Mouse (Mus musculus) adrenal gland, adult 8-10 months (tissue): ENCODE measurements around the gene Slc17a9. TPM values are rescaled to one million over a fixed set of nuclear protein-coding genes. Genes with fewer than 3 reads are reported as not detected.
"Not testable (repeated sequence)": the region's sequence is repeated elsewhere in the genome, so short reads cannot be mapped to it uniquely, and the experiment has no call there.

Source experiments
- DNase-seq: peaks from one replicate; pipeline ENCODE4 v3.0.0; 2022
- total RNA-seq, 4 experiments: library from RNA; stranded (reverse); gene quantifications; 2 replicates each; pipeline ENCODE4 v1.2.4; 2022

Gene Slc17a9
- total RNA-seq, 4 experiments from 2014 or later = 0.81 to 2.3 (median 1.1) TPM

DNA sequence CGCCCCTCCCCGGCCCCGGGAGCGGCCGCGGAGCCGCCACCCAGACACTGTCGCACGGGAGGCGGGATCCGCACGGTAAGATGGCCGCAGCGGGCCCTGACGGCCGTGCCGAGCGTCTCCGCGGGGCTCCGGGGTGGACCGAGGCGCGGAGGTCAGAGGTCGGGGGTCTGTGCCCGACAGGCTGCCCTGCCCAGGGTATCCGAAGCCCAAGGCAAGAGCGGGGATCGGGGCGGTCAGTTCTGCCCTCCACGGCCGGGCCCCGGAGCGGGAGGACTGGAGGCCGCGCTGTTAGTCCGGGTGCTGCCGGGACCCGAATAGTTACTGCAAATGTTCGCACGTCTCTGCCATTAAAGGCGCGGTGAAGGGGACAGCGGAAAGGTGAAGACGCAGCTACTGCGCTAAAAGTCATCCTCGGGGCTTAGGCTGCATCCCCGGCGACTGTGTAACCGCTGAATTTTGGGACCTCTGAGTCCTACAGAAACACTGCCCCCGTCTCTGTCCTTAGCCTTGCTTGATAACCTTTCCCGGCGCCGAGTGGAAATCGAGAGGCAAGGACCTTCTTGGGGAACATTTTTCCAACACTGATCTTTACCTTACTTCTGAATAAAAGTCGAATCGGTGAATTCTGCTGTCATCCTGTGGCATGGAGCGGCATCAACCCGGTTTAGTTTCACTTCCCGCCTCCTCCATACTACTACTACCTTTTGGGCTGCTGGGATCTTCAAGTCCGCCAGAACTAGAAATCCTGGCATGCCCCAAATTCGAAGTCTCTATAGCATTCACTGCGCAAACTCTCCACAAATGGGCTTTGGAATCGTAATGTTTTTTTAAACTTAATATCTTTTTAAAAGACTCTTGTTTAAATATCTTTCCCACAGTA is 14.5 kb upstream of the Slc17a9 start:
- DNase-seq = no peak

DNA sequence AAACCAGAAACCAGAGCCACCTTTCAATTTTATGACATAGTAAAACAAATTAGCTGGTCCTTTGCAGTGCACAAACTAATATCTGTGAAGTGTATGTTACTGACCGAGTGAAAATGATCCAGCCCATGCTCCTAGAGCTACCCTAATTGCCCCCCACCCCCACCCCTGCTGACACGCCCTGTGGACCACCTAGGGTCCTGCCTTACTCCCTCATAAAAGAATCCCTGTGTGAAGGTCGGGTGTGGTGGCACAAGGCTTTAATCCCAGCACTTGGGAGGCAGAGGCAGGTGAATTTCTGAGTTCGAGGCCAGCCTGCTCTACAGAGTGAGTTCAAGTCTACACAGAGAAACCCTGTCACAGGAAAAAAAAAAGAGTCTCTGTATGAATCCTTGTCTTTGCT is 13.5 kb upstream of the Slc17a9 start:
- no peak for DNase-seq

GRCm38 (mm10) chr2:180712037-180712689 is 12.9 kb upstream of the Slc17a9 start:
- DNase-seq = no peak

DNA sequence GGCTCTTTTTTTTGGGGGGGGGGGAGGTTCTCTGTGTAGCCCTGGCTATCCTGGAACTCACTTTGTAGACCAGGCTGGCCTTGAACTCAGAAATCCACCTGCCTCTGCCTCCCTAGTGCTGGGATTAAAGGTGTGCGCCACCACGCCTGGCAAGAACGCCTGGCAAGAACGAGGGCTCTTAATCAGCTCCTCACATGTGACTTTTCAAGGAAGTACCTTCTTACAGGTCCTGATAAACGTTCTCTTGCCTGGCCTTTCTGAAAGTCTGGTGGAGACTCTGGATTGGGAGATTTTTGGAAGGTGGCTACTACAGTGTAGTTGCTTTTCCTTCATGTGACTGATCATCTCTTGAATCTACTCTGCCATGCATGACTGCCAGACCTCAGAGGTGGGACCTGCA is 2.3 kb upstream of the Slc17a9 start:
- DNase-seq = not testable (repeated sequence)

- no peak for DNase-seq
These were observed 1.2 kb upstream of the Slc17a9 start for GRCm38 (mm10) chr2:180723865-180724264.

- DNase-seq = no peak
These were observed 333 bp downstream of the Slc17a9 start for GRCm38 (mm10) chr2:180725414-180725778.

- DNase-seq = no peak
These were observed 980 bp downstream of the Slc17a9 start for GRCm38 (mm10) chr2:180725856-180726629.

DNA sequence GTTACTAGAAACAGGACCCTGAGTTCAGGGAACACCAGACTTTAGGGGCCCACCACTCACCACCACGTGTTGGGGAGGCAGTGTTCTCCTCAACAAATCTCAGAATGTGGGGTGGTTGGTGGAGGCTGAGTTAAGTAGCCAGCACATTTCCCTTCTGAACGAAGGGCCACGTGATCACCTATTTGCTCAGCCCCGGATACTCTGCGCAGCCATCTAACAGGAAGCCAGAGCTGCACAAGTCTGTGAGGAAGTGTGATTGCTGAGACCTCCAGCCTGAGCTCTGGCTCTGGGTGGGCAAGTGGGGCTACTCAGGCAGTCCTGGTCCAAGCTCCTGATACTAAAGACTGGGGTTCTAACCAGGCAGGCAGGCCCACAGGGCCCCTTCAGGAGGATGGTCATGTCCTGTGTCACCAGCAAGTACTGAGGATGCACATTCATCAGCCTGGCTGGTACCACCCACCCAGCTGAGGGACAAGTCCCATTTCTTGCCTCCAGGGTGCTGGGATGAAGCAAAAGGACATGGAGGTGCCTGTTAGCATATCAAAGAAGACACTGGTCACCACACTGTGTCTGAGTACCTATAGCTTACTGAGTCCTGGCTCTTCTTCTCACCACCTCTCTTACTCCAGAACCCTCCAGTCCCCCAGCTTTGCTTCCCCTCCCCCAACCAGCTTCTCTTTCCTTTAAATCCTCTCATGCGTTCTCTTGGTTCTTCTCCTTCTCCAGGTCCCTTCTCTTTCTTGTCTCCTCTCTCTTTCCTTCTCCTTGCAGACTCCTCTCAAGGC is 1.8 kb downstream of the Slc17a9 start:
- no peak for DNase-seq

- DNase-seq = no peak
These were observed 2.6 kb downstream of the Slc17a9 start for GRCm38 (mm10) chr2:180727613-180728021.

DNA sequence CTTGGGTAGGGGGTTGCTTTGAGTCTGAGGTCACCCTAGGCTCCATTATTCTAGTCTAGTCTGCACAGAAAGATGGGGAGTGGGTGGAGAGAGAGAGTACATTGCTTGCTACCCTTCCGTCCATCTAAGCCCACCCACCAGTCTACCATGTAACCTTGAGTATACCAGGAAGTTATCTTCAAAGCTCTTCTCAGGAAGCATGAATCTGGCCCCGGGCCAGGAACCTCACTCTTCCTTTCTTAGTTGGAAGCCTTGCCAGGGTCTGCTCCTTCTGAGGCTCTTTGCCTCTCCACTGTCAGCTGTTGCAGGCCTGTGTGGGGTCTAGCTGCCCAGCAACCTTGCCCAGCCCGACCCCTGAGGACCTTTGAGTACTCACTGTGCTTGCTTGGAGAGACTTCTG is 6.0 kb downstream of the Slc17a9 start:
- DNase-seq = no peak

GRCm38 (mm10) chr2:180731984-180732383 is 6.9 kb downstream of the Slc17a9 start:
- no peak for DNase-seq

- no peak for DNase-seq
These were observed 10.2 kb downstream of the Slc17a9 start for GRCm38 (mm10) chr2:180735232-180735631.

DNA sequence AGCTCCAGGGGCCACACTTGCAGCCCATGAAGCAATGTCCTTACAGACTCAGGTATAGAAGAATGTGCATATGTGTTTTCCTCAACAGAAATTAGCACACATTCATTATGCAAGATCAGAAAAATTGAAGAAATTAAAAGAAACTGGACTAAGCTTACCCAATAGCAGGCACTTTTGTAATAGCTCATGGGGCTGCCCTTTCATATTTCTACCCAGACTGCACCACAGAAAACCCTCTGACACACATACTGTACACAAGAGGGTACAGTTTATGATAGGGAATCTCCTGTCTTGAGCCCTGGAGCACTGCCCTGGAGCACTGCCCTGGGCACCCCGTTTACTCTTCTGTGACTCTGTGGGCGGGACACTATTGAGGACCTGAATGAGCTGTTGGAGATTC is 12.9 kb downstream of the Slc17a9 start:
- DNase-seq = no peak

- DNase-seq = no peak
These were observed 15.3 kb downstream of the Slc17a9 start for GRCm38 (mm10) chr2:180740349-180740748.

GRCm38 (mm10) chr2:180741421-180741820 is 16.4 kb downstream of the Slc17a9 start:
- no peak for DNase-seq

GRCm38 (mm10) chr2:180742820-180743219 is 17.8 kb downstream of the Slc17a9 start:
- DNase-seq = no peak

DNA sequence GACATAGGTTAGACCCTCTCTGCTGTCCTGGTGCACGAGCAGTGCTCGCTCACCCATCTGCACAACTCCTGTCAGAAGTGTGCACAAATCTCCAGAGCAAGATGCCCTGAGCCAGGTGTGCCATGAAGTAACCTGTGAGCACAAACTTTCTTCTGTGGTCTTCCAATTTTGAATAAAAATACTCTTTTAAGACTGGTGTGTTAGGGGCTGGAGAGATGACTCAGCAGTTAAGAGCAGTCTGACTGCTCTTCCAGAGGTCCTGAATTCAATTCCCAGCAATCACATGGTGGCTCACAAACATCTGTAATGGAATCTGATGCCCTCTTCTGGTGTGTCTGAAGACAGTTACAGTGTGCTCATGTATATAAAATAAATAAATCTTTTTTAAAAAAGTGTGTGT is 18.3 kb downstream of the Slc17a9 start:
- no peak for DNase-seq

DNA sequence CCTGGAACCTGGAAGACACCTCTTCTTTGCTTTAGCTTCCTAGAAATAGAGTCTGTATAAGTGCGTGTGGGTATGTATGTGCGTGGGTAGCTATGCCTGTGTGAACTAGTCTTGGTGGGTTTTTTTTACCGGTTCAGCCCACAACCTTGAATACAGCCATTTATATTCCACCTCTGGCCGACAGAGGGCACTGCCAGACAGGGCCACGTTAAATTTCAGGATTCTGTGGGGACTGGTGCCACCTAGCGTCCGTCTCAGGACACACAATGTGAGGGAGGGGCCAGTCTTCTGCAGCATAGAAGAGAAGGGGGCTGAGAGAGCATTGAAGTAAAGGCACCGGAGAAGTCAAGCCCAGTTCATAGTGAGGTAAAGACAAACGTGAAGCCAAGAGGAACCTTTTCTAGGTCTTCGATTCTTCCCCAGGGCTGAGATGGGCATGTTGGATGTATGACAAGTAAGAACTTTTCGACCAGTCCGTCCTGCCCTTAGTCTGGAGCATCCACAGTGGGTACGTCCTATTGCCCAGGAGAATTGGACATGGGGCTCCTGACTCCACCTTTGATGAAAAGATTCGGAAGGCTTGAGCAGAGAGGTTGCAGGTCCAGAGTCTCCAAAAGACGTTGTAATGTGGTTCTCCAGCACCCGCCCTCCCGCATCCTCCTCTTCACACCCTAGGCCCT is 20.3 kb downstream of the Slc17a9 start:
- DNase-seq = peak; percentile 51

GRCm38 (mm10) chr2:180746569-180747192 is 21.6 kb downstream of the Slc17a9 start:
- no peak for DNase-seq

DNA sequence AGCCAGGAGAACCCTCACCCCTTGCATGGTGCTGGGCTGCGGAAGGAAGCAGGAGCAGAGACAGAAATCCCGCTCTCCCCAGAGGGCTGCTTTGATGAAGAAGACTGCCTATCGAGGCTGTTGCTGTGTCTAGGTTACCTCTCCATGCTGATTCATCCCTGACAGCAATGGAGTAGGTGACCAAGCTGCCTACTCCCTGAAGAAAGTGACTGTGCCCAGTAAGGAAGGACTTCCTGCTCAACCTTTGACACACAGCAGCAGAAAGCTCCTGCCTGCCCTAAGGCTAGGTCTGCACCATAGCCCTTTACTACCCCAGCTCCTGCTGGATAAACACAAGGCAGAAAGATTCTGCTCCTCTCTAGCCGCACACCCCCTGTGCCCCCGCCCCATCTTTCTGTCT is 23.8 kb downstream of the Slc17a9 start:
- no peak for DNase-seq

GRCm38 (mm10) chr2:180754976-180755688 is 30.1 kb downstream of the Slc17a9 start:
- no peak for DNase-seq
